11 mouse cellular contexts compared by ENCODE assay signal in the genomic region with DNA sequence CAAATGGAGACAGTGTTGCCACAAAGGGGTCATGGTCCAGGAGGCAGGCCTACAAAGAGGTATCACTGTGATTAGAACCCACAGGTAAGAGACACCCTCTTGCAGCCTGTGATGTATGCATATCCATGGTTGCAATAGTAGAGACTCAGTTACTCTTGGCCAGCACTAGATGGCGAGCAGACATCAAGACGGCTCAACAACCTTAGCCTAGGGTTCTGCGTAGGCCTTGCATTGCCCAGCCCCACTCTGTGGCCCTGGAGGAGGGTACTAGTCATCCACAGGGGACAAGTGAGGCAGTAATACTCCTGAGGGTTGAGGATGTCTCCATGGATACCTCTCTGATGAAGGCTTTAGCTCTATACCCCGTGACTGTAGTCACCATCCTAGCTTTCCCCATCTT. TPM values are rescaled to one million over a fixed set of nuclear protein-coding genes. Genes with fewer than 3 reads are reported as not detected.
DNase-seq lines count a peak whose midpoint lies in the region; TF ChIP-seq lines count a peak whose summit lies in the region.
"Had no signal": no experiment of that assay in that cellular context is flagged by ENCODE, and none has a peak within 500 bp of the region (broad histone marks: within the 10 kb centered on the region; RNA-seq: fewer than 3 reads in every experiment).

No protein-coding gene starts in this region.

- WGBS in cerebellum, adult 2 months: 68% methylated on average over 4 of the region's 4 CpGs

- TF ChIP-seq CTCF in cerebellum, adult 2 months (IDR thresholded peaks at IDR 0.05; ENCODE audit: borderline replicate concordance, insufficient read depth, low read depth, low read length): peak; percentile 8; the same call in 1 of the 2 replicates
- peak; percentile 72 for TF ChIP-seq CTCF in layer of hippocampus, adult 2 months (conservative IDR thresholded peaks at IDR 0.05)

- DNase-seq in cerebellum, adult 2 months: no peak
- DNase-seq in cerebellum, postnatal 36 days: no peak
- no peak for DNase-seq in layer of hippocampus, adult 2 months (ENCODE audit: low spot score in 2 of 2)
- DNase-seq in layer of hippocampus, adult 9-10 months (ENCODE audit: low spot score): no peak
- DNase-seq in adrenal gland, postnatal 14 days: peak; percentile 31
- DNase-seq in lung, postnatal 36 days: peak; percentile 12
- DNase-seq in spleen, adult 12 weeks (ENCODE audit: low spot score): no peak
- no peak for DNase-seq in left cerebral cortex, postnatal 14 days (ENCODE audit: low spot score in 2 of 2)

- H3K27ac ChIP-seq in cerebellum, adult 2 months (ENCODE audit: insufficient read depth, low read length): no peak overlapping the region
- H3K27ac ChIP-seq in layer of hippocampus, adult 2 months: no peak overlapping the region
- H3K27ac ChIP-seq: limb, embryonic 13.5 days had no signal

- no peak for TF ChIP-seq POLR2A in cerebellum, adult 2 months (IDR thresholded peaks at IDR 0.05; ENCODE audit: borderline replicate concordance, insufficient read depth, low read length)

- intact Hi-C loops in left cerebral cortex, postnatal 14 days (cut with DNase I): no loop called here

- H3K27me3 ChIP-seq in cerebellum, adult 2 months (ENCODE audit: control insufficient read depth, insufficient read depth, low read length): no peaks in the 10 kb centered on the region
- H3K27me3 ChIP-seq: limb, embryonic 13.5 days had no signal

- no peak overlapping the region for H3K4me3 ChIP-seq in cerebellum, adult 2 months (replicated peaks; ENCODE audit: insufficient read depth, low read depth, low read length)
- no peak overlapping the region for H3K4me3 ChIP-seq in layer of hippocampus, adult 2 months
- H3K4me3 ChIP-seq: limb, embryonic 13.5 days had no signal

- no peaks in the 10 kb centered on the region for H3K4me1 ChIP-seq in cerebellum, adult 2 months (ENCODE audit: control insufficient read depth, insufficient read depth, low read length)

RNA-seq across cellular contexts. Expression of a gene that starts 44.1 kb away (rescaled TPM):
- 0.06 and 0.07 TPM in 2 replicates for polyA plus RNA-seq in cerebellum, adult 2 months (2012; rRNA removed)
- not detected for total RNA-seq in layer of hippocampus, adult 2 months (2021)
- not detected in 2 replicates for total RNA-seq in adrenal gland, postnatal 14 days (2021)
- total RNA-seq in left cerebral cortex, postnatal 14 days (2021): not detected
- polyA plus RNA-seq: embryonic facial prominence, embryonic 11.5 days; limb, embryonic 13.5 days had no signal

RNA-seq across cellular contexts. Expression of a gene that starts 59.0 kb away (rescaled TPM):
- polyA plus RNA-seq in cerebellum, adult 2 months (2012; rRNA removed): 0.24 and 0.34 TPM in 2 replicates
- total RNA-seq in layer of hippocampus, adult 2 months (2021): not detected
- total RNA-seq in adrenal gland, postnatal 14 days (2021): 2.5 and 49.5 TPM in 2 replicates
- total RNA-seq in left cerebral cortex, postnatal 14 days (2021): not detected
- polyA plus RNA-seq: C2C12; limb, embryonic 13.5 days had no signal

Comparison
In these comparisons a context has a peak if more than half of its experiments do, and no peak if none do; other contexts are left out.
1. DNase-seq: peak in adrenal gland, postnatal 14 days (single experiment) and lung, postnatal 36 days (single experiment); none in cerebellum, adult 2 months (0 of 2), cerebellum, postnatal 36 days (0 of 2), layer of hippocampus, adult 2 months (0 of 2), layer of hippocampus, adult 9-10 months (single experiment), spleen, adult 12 weeks (single experiment) and left cerebral cortex, postnatal 14 days (0 of 2).